Mouse (Mus musculus) megakaryocyte, embryonic 14.5 days (primary cell): ENCODE data around the gene Mrps18c.

Experiments used
- FLI1 ChIP-seq: IDR thresholded peaks from 2 replicates; pipeline ENCODE4 v1.6.1; 2012; ENCODE audit warnings: low read length, inconsistent platforms, mixed read lengths
- GATA1 ChIP-seq: IDR thresholded peaks from 3 replicates; pipeline ENCODE4 v1.6.1; 2012; ENCODE audit warnings: mixed read lengths, low read length, inconsistent platforms, borderline replicate concordance

- TF ChIP-seq GATA1: no peak
- no peak for TF ChIP-seq FLI1
These were observed 39.5 kb downstream of the Mrps18c start for GRCm38 (mm10) chr5:100837907-100838306.
